Mouse (Mus musculus) kidney, adult 2 months (tissue): ENCODE results near the gene Dnajc16.

Source experiments
- CTCF ChIP-seq: fragments of 200-500 bp; conservative IDR thresholded peaks from 2 replicates; pipeline ENCODE4 v1.5.1; 2011; ENCODE audit warnings: low read depth, mild to moderate bottlenecking, control low read depth, low read length, moderate library complexity, mixed read lengths; ENCODE audit not compliant: insufficient read depth, insufficient read length
- POLR2A ChIP-seq: fragments of 200-500 bp; IDR thresholded peaks from one replicate; pipeline ENCODE4 v1.6.1; 2011; ENCODE audit warnings: low read depth, low read length, control low read depth

GRCm38 (mm10) chr4:141822979-141823378 lies 32.2 kb upstream of the Dnajc16 start:
- TF ChIP-seq CTCF: no peak
- TF ChIP-seq POLR2A: no peak
